Mouse (Mus musculus) neural tube, embryonic 12.5 days (tissue): ENCODE measurements around the gene Ndufs2. TPM values are rescaled to one million over a fixed set of nuclear protein-coding genes. Genes with fewer than 3 reads are reported as not detected.
"Not testable (repeated sequence)": the region's sequence is repeated elsewhere in the genome, so short reads cannot be mapped to it uniquely, and the experiment has no call there.

Experiments
- ATAC-seq: fragments of 200-750 bp; cut with Nextera tagmentation; 2 replicates; pipeline ENCODE4 v1.8.0; 2017; ENCODE audit warnings: low read depth, mild to moderate bottlenecking, moderate TSS enrichment, moderate library complexity; ENCODE audit not compliant: low FRiP score
- H3K27ac ChIP-seq: fragments of 300-500 bp; sonication (generic); 2 replicates; pipeline ENCODE4 v1.5.1; 2016
- H3K27me3 ChIP-seq: fragments of 300-500 bp; sonication (generic); replicated peaks from 2 replicates; pipeline ENCODE4 v1.6.1; 2016; ENCODE audit warnings: mild to moderate bottlenecking
- H3K36me3 ChIP-seq: fragments of 300-500 bp; sonication (generic); 2 replicates; pipeline ENCODE4 v1.6.1; 2016; ENCODE audit warnings: mild to moderate bottlenecking
- H3K4me1 ChIP-seq: fragments of 300-500 bp; sonication (generic); 2 replicates; pipeline ENCODE4 v1.6.1; 2016
- H3K4me2 ChIP-seq: fragments of 300-500 bp; sonication (generic); replicated peaks from 2 replicates; pipeline ENCODE4 v1.6.1; 2016; ENCODE audit warnings: mild to moderate bottlenecking
- H3K4me3 ChIP-seq: fragments of 300-500 bp; sonication (generic); 2 replicates; pipeline ENCODE4 v1.5.1; 2016
- H3K9ac ChIP-seq: fragments of 300-500 bp; sonication (generic); 2 replicates; pipeline ENCODE4 v1.6.1; 2016; ENCODE audit warnings: mild to moderate bottlenecking
- H3K9me3 ChIP-seq: fragments of 300-500 bp; sonication (generic); 2 replicates; pipeline ENCODE4 v1.6.1; 2016; ENCODE audit warnings: mild to moderate bottlenecking
- WGBS: fragments of 180-500 bp; shearing (Covaris S2); methylation state at CpG from one replicate; pipeline ENCODE4 v1.1.7; 2016; 5-methylcytosine and 5-hydroxymethylcytosine counted together
- polyA plus RNA-seq: library from polyadenylated mRNA; unstranded; fragments of >200 nt; fragmentation: Nextera tagmentation; extraction: Ambion mirVana; gene quantifications from 2 replicates; pipeline ENCODE4 v1.2.1, GENCODE M21; 2016

Ndufs2 gene
- polyA plus RNA-seq, 1 experiment from 2014 or later = 233 TPM

- H3K27me3 ChIP-seq = no peaks in the 10 kb centered on the region
- H3K36me3 ChIP-seq = peaks cover 27% of the 10 kb centered on the region
- H3K9me3 ChIP-seq = no peaks in the 10 kb centered on the region
- peaks cover 54% of the 10 kb centered on the region for H3K4me1 ChIP-seq
- 11% methylated on average over 13 of the region's 13 CpGs for WGBS
- H3K9ac ChIP-seq = 0 out of 2 replicates have a peak overlapping the region, but pooled peaks have one; percentile 1
- peak; percentile 17; the same call in 1 of the 2 replicates for ATAC-seq
- peak overlapping the region; percentile 79 for H3K4me2 ChIP-seq
- peak overlapping the region; percentile 42; the same call in 1 of the 2 replicates for H3K27ac ChIP-seq
- peak overlapping the region; percentile 18 for H3K4me3 ChIP-seq
Observed at GRCm38 (mm10) chr1:171247453-171247841, 3.7 kb downstream of the Ndufs2 start.

GRCm38 (mm10) chr1:171246709-171247452, 4.3 kb downstream of the Ndufs2 start:
- ATAC-seq = peak; percentile 92
- Histone ChIP-seq H3K27me3 (no peaks in the 10 kb centered on the region), H3K4me1 (peaks cover 49% of the 10 kb centered on the region), H3K36me3 (peaks cover 31% of the 10 kb centered on the region), H3K4me2 (peak overlapping the region; percentile 79), H3K9ac (peak overlapping the region; percentile 75), H3K4me3 (peak overlapping the region; percentile 68), H3K9me3 (no peaks in the 10 kb centered on the region), H3K27ac (peak overlapping the region; percentile 42; the same call in 1 of the 2 replicates)
- WGBS = under 1% methylated on average over 41 of the region's 41 CpGs

GRCm38 (mm10) chr1:171245353-171245752, 5.8 kb downstream of the Ndufs2 start:
- 91% methylated on average over 8 of the region's 8 CpGs for WGBS
- Histone ChIP-seq H3K36me3 (peaks cover 46% of the 10 kb centered on the region), H3K27ac (no peak overlapping the region), H3K4me3 (no peak overlapping the region), H3K9me3 (no peaks in the 10 kb centered on the region), H3K4me1 (peaks cover 34% of the 10 kb centered on the region), H3K4me2 (peak overlapping the region; percentile 79; the same call in 1 of the 2 replicates), H3K27me3 (no peaks in the 10 kb centered on the region), H3K9ac (no peak overlapping the region)
- ATAC-seq = no peak

- H3K9me3 ChIP-seq, H3K27me3 ChIP-seq, H3K4me3 ChIP-seq, H3K9ac ChIP-seq, ATAC-seq, H3K27ac ChIP-seq, H3K4me2 ChIP-seq: not testable (repeated sequence)
- 86% methylated on average over 12 of the region's 12 CpGs for WGBS
- peaks cover 10% of the 10 kb centered on the region for H3K4me1 ChIP-seq
- peaks cover 77% of the 10 kb centered on the region for H3K36me3 ChIP-seq
Observed at GRCm38 (mm10) chr1:171241952-171242351, 9.2 kb downstream of the Ndufs2 start.

GRCm38 (mm10) chr1:171240911-171241310, 10.3 kb downstream of the Ndufs2 start:
- no peak overlapping the region for H3K9ac ChIP-seq
- ATAC-seq = no peak
- no peaks in the 10 kb centered on the region for H3K9me3 ChIP-seq
- 91% methylated on average over 10 of the region's 10 CpGs for WGBS
- no peak overlapping the region for H3K27ac ChIP-seq
- H3K36me3 ChIP-seq = peaks cover 87% of the 10 kb centered on the region
- no peaks in the 10 kb centered on the region for H3K27me3 ChIP-seq
- no peak overlapping the region for H3K4me3 ChIP-seq
- H3K4me1 ChIP-seq = peaks cover 5% of the 10 kb centered on the region
- H3K4me2 ChIP-seq = no peak overlapping the region

GRCm38 (mm10) chr1:171239992-171240744, 11.0 kb downstream of the Ndufs2 start:
- no peaks in the 10 kb centered on the region for H3K9me3 ChIP-seq
- H3K9ac ChIP-seq = no peak overlapping the region
- H3K36me3 ChIP-seq = peaks cover 88% of the 10 kb centered on the region
- no peaks in the 10 kb centered on the region for H3K4me1 ChIP-seq
- no peak overlapping the region for H3K4me2 ChIP-seq
- H3K4me3 ChIP-seq = no peak overlapping the region
- 85% methylated on average over 15 of the region's 15 CpGs for WGBS
- no peak overlapping the region for H3K27ac ChIP-seq
- ATAC-seq = no peak
- no peaks in the 10 kb centered on the region for H3K27me3 ChIP-seq

- Histone ChIP-seq H3K27ac (no peak overlapping the region), H3K4me1 (no peaks in the 10 kb centered on the region), H3K36me3 (peaks cover 93% of the 10 kb centered on the region), H3K4me3 (no peak overlapping the region), H3K4me2 (no peak overlapping the region), H3K9ac (no peak overlapping the region), H3K27me3 (no peaks in the 10 kb centered on the region), H3K9me3 (no peaks in the 10 kb centered on the region)
- WGBS = 76% methylated on average over 14 of the region's 14 CpGs
- ATAC-seq = 0 out of 2 replicates have a peak, but pooled peaks have one; percentile 19
Observed at GRCm38 (mm10) chr1:171238463-171238862, 12.7 kb downstream of the Ndufs2 start.

GRCm38 (mm10) chr1:171237438-171237837, 13.8 kb downstream of the Ndufs2 start:
- no peak for ATAC-seq
- H3K4me2 ChIP-seq = no peak overlapping the region
- H3K36me3 ChIP-seq = peaks cover 88% of the 10 kb centered on the region
- H3K27me3 ChIP-seq = no peaks in the 10 kb centered on the region
- no peaks in the 10 kb centered on the region for H3K9me3 ChIP-seq
- WGBS = 95% methylated on average over 6 of the region's 6 CpGs
- H3K27ac ChIP-seq = no peak overlapping the region
- no peak overlapping the region for H3K9ac ChIP-seq
- no peak overlapping the region for H3K4me3 ChIP-seq
- H3K4me1 ChIP-seq = no peaks in the 10 kb centered on the region

GRCm38 (mm10) chr1:171235791-171236190, 15.4 kb downstream of the Ndufs2 start:
- no peak overlapping the region for H3K4me3 ChIP-seq
- H3K9ac ChIP-seq = no peak overlapping the region
- no peaks in the 10 kb centered on the region for H3K27me3 ChIP-seq
- no peak for ATAC-seq
- 92% methylated on average over 4 of the region's 4 CpGs for WGBS
- peaks cover 73% of the 10 kb centered on the region for H3K36me3 ChIP-seq
- no peak overlapping the region for H3K27ac ChIP-seq
- H3K9me3 ChIP-seq = no peaks in the 10 kb centered on the region
- no peak overlapping the region for H3K4me2 ChIP-seq
- H3K4me1 ChIP-seq = no peaks in the 10 kb centered on the region

GRCm38 (mm10) chr1:171234538-171234937, 16.6 kb downstream of the Ndufs2 start:
- Histone ChIP-seq H3K4me2 (no peak overlapping the region), H3K9me3 (no peaks in the 10 kb centered on the region), H3K27me3 (no peaks in the 10 kb centered on the region), H3K4me1 (no peaks in the 10 kb centered on the region), H3K4me3 (no peak overlapping the region), H3K27ac (no peak overlapping the region), H3K9ac (no peak overlapping the region), H3K36me3 (peaks cover 62% of the 10 kb centered on the region)
- ATAC-seq = no peak
- WGBS = 93% methylated on average over 4 of the region's 4 CpGs

- H3K4me1 ChIP-seq = no peaks in the 10 kb centered on the region
- no peaks in the 10 kb centered on the region for H3K27me3 ChIP-seq
- no peak within 1 kb of the TSS for H3K9ac ChIP-seq
- no peak within 1 kb of the TSS; the same call in 1 of the 2 replicates for H3K27ac ChIP-seq
- H3K4me2 ChIP-seq = no peak within 1 kb of the TSS
- no peak within 1 kb of the TSS for H3K4me3 ChIP-seq
- no peaks in the 10 kb centered on the region for H3K9me3 ChIP-seq
- WGBS = 89% methylated on average over 14 of the region's 14 CpGs
- peaks cover 59% of the 10 kb centered on the region for H3K36me3 ChIP-seq
- no peak for ATAC-seq
Observed at GRCm38 (mm10) chr1:171234126-171234525, 17.1 kb downstream of the Ndufs2 start, which contains the start of gene Fcer1g. Gene Fcer1g, minus strand, starts transcription at chr1:171234365.
